Mouse (Mus musculus) ES-E14 (cell line): ENCODE results near the gene Tmpo.

Source experiments
- CHD2 ChIP-seq: IDR thresholded peaks from 2 replicates; pipeline ENCODE4 v1.6.1; 2014; ENCODE audit warnings: mild to moderate bottlenecking, low read depth, low read length, inconsistent platforms
- MAFK ChIP-seq: IDR thresholded peaks from 2 replicates; pipeline ENCODE4 v1.6.1; 2014; ENCODE audit warnings: mild to moderate bottlenecking, low read depth, low read length, inconsistent platforms; ENCODE audit not compliant: insufficient read depth
- ZC3H11A ChIP-seq: IDR thresholded peaks from 2 replicates; pipeline ENCODE4 v1.6.1; 2012; ENCODE audit warnings: low read depth, mild to moderate bottlenecking, inconsistent platforms, low read length, borderline replicate concordance
- ZNF384 ChIP-seq: IDR thresholded peaks from 2 replicates; pipeline ENCODE4 v1.6.1; 2012; ENCODE audit warnings: low read depth, low read length, inconsistent platforms

GRCm38 (mm10) chr10:91187349-91187748 lies 6.2 kb upstream of the Tmpo start:
- TF ChIP-seq ZNF384 (no peak), ZC3H11A (no peak), MAFK (no peak), CHD2 (no peak)
